Mouse (Mus musculus): Measurements from ENCODE around the gene Zfp467.

GRCm38 (mm10) chr6:48420647-48421046 is 25.0 kb downstream of the Zfp467 start:
- TF ChIP-seq CTCF (IDR thresholded peaks at IDR 0.05; ENCODE audit: control insufficient read depth, insufficient read depth, low read length) (no peak), POLR2A (IDR thresholded peaks at IDR 0.05; ENCODE audit: borderline replicate concordance, control insufficient read depth, low read depth, low read length) (no peak)
